In the genomic region with DNA sequence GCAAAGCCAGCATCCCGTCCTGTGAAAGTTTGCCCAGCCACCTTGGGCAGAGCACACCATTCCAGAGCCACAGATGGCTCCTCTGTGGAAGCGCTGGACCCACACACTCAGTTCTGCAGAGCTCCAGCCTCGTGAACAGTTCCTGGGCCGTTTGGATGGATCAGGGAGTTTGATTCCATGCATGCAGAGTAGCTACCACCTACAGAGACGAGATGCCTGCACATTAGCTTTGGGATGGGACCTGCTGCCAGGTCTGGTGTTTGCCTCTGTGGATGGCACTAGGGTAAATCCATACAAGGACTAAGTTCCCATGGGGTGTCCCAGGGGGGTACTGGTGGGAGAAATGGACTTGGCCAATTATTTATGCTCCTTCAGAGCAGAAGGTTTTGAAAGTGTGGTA, we compare ENCODE assay signal across 9 mouse cellular contexts.
DNase-seq lines count a peak whose midpoint lies in the region; ATAC-seq lines count a peak whose summit lies in the region.
"Had no signal": no experiment of that assay in that cellular context is flagged by ENCODE, and none has a peak within 500 bp of the region (broad histone marks: within the 10 kb centered on the region; RNA-seq: fewer than 3 reads in every experiment).

No protein-coding gene starts in this region.

- DNase-seq in heart, adult 9 months (ENCODE audit: low spot score in 2 of 2) = no peak
- DNase-seq in urinary bladder, adult 18-20 months (ENCODE audit: low spot score in 2 of 2) = no peak
- no peak for DNase-seq in embryo, embryonic 10 days (ENCODE audit: low spot score)

- H3K9ac ChIP-seq in heart, embryonic 12.5 days = peak overlapping the region; percentile 42; the same call in 1 of the 2 replicates
- H3K9ac ChIP-seq in heart, embryonic 16.5 days (ENCODE audit: low read length) = peak overlapping the region; percentile 70
- H3K9ac ChIP-seq in liver, embryonic 12.5 days = 0 out of 2 replicates have a peak overlapping the region, but pooled peaks have one; percentile 59

- no peaks in the 10 kb centered on the region for H3K9me3 ChIP-seq in heart, embryonic 12.5 days (replicated peaks)
- H3K9me3 ChIP-seq in heart, embryonic 16.5 days (replicated peaks; ENCODE audit: control insufficient read depth, low read length) = no peaks in the 10 kb centered on the region
- H3K9me3 ChIP-seq in liver, embryonic 12.5 days (replicated peaks) = no peaks in the 10 kb centered on the region

- H3K27ac ChIP-seq in heart, embryonic 12.5 days (ENCODE audit: poor library complexity, severe bottlenecking) = peak overlapping the region; percentile 85
- peak overlapping the region; percentile 72 for H3K27ac ChIP-seq in brown adipose tissue, adult 24 weeks (replicated peaks; ENCODE audit: low read depth, low read length)
- peak overlapping the region; percentile 93 for H3K27ac ChIP-seq in heart, embryonic 16.5 days (ENCODE audit: low read length)
- peak overlapping the region; percentile 79 for H3K27ac ChIP-seq in liver, embryonic 12.5 days

- no peaks in the 10 kb centered on the region for H3K27me3 ChIP-seq in heart, embryonic 12.5 days (replicated peaks)
- H3K27me3 ChIP-seq in heart, embryonic 16.5 days (ENCODE audit: control insufficient read depth, insufficient read depth, low read length) = no peaks in the 10 kb centered on the region
- H3K27me3 ChIP-seq in liver, embryonic 12.5 days (replicated peaks) = peaks cover 6% of the 10 kb centered on the region; the same call in 1 of the 2 replicates
- H3K27me3 ChIP-seq: CH12.LX had no signal

- no peak for ATAC-seq in heart, embryonic 12.5 days (ENCODE audit: insufficient number of reproducible peaks, low FRiP score)
- no peak for ATAC-seq in heart, embryonic 16.5 days (replicated peaks; ENCODE audit: extremely low read depth, insufficient read depth, low FRiP score)
- no peak for ATAC-seq in liver, embryonic 12.5 days
- no peak for ATAC-seq in CD4-positive, CD25-positive, alpha-beta regulatory T cell, adult 4 months

- H3K36me3 ChIP-seq in heart, embryonic 12.5 days = peaks cover 9% of the 10 kb centered on the region; the same call in 1 of the 2 replicates
- H3K36me3 ChIP-seq in heart, embryonic 16.5 days (ENCODE audit: control insufficient read depth, insufficient read depth) = no peaks in the 10 kb centered on the region
- H3K36me3 ChIP-seq in liver, embryonic 12.5 days = peaks cover 19% of the 10 kb centered on the region

- H3K4me3 ChIP-seq in heart, embryonic 12.5 days = no peak overlapping the region
- H3K4me3 ChIP-seq in brown adipose tissue, adult 24 weeks (ENCODE audit: insufficient read depth, low read depth, low read length) = peak overlapping the region; percentile 8; the same call in 1 of the 2 replicates
- no peak overlapping the region for H3K4me3 ChIP-seq in heart, embryonic 16.5 days (ENCODE audit: low read length)
- no peak overlapping the region for H3K4me3 ChIP-seq in liver, embryonic 12.5 days

- peaks cover 50% of the 10 kb centered on the region for H3K4me1 ChIP-seq in heart, embryonic 12.5 days (replicated peaks)
- H3K4me1 ChIP-seq in brown adipose tissue, adult 24 weeks (ENCODE audit: control insufficient read depth, insufficient read depth, insufficient read length, low read length) = peaks cover 25% of the 10 kb centered on the region
- H3K4me1 ChIP-seq in heart, embryonic 16.5 days (ENCODE audit: control insufficient read depth, insufficient read depth, low read length) = peaks cover 35% of the 10 kb centered on the region
- H3K4me1 ChIP-seq in liver, embryonic 12.5 days = peaks cover 56% of the 10 kb centered on the region

- WGBS in heart, embryonic 12.5 days = 70% methylated on average over 5 of the region's 5 CpGs
- 57% methylated on average over 5 of the region's 5 CpGs for WGBS in heart, embryonic 16.5 days
- 57% methylated on average over 5 of the region's 5 CpGs for WGBS in liver, embryonic 12.5 days (ENCODE audit: insufficient replicate concordance)

- H3K4me2 ChIP-seq in heart, embryonic 12.5 days = peak overlapping the region; percentile 63
- peak overlapping the region; percentile 65 for H3K4me2 ChIP-seq in heart, embryonic 16.5 days (ENCODE audit: low read depth, low read length)
- H3K4me2 ChIP-seq in liver, embryonic 12.5 days = peak overlapping the region; percentile 69
